Mouse (Mus musculus) cerebellum, postnatal 36 days (tissue): ENCODE data around the gene Rgn.

Experiments
- DNase-seq, 2 experiments: peaks; one replicate each; pipeline ENCODE4 v3.0.0; 2021 to 2022; ENCODE audit warnings: mixed read lengths in 2 of 2

The Rgn gene

DNA sequence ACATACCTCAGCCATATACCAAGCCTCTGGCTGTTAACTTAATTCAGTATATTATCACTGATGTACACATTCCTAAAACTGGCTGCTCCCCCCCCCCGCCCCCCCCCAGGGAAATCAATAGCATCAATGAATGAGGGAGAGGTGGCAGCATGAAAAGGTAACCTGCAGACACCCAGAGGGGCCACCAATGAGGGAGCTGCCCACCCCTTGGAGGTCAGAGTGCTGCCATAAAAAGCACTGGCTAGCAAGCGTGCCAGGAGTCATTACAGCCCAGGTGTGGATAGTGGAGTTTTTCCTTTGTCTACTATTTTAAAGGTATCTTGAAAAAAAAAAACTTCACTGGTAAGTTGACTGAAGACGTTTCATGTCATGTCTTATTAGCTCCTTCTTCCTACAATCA lies at the start of gene Rgn:
Gene Rgn, plus strand, starts transcription at position 256 of the 400 bp plus-strand sequence.
- no peak for DNase-seq

DNA sequence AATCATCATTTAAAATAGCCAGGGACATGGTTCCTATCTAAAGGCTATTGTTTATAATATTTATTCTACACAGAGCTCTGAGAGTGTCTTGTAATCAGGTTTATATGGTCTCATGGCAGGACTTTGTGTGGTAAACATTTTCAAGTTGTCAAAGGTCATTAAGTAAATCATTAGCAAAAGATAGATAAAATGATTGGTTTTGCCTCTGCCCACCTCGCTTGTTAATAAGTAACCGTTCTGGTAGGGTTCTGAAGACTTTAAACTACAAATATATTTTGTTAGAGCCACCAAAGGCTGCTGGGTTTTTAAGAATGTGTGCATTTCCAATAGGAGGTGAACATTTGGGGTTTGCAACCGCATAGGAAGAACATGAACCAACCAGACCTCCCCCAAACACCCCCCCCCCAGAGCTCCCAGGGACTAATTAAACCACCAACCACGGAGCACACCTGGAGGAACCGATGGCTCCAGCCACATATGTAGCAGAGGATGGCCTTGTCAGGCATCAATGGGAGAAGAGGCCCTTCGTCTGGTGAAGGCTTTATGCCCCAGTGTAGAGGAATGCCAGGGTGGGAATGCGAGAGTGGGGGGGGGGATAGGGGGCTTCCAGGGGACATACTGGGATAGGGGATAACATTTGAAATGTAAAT lies 29.2 kb upstream of the Rgn start:
- DNase-seq, result no peak

DNA sequence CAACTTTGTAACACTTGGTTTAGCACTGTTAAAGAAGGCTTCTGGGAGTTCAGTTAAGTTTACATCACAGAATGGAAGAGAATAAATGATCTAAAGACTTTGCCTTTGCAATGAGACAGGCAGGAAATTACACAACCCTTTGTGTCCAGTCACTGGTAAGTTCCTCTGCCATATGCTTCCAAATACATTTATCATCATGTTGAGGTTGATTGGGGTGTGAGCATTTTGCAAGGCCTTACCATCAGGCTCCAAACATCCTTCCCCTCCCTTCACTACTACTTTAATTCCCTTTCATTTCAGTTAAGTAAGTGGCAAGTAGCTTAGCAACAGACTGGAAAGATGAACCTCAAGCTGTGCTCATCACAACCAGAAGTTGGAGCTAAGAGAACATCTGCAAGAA lies 28.0 kb upstream of the Rgn start:
- DNase-seq, result no peak

DNA sequence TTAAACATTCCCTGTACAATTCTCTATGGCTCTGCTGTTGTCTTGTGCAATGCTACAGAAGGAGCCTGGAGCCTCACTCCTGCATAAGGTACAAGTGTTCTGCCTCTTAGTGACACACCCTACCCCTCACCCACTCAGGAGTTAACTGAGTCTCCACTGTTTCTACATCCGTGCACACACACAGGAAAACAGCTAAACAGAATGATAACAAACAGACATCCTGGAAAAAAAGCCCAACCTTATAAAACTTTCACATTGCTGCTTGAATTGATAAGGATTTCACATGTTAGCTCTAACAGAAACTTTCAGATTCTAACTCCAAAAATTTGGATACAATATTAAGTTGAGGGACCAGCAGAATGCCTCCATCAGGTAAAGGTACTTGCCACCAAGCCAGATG lies 17.0 kb upstream of the Rgn start:
- DNase-seq, result no peak

DNA sequence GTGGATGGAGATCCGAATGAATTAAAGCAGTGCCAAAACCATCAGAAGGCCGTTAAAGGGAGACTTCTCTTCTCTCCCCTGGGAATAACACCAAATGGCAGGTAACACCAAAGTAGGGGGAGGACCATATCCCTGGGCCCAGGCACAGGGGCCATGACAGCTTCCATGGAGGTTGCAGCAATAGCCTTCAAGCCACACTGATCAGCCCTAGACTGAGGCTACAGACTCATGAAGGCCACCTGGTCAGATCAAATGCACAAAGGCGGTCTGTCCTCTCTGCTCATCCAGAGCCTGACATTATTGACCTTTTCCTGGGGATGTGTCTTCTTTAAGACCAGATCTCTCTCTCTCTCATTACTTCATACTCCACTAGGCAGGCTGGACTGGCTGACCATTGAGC lies 5.7 kb upstream of the Rgn start:
- no peak for DNase-seq

DNA sequence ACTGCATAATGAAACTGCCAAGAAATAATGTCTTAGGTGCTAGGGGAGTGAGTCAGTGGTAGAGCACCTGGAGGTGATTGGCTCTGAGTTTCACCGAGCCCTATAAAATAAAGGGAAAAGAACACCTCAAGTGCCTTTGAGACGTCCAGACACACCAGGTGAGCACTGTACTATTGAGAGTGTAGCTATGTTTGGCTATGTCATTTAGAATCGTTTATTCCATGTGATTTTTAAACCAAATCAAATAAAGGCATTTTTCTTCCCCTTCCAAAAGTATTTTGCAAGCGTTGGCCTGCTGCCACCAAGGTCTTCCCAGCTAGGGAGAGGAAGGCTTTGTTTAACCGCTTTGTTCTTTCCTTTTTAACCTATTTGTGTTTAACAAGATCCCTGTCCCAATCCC lies 2.0 kb upstream of the Rgn start:
- DNase-seq, result peak in 1 of 2 experiments; percentile 2

DNA sequence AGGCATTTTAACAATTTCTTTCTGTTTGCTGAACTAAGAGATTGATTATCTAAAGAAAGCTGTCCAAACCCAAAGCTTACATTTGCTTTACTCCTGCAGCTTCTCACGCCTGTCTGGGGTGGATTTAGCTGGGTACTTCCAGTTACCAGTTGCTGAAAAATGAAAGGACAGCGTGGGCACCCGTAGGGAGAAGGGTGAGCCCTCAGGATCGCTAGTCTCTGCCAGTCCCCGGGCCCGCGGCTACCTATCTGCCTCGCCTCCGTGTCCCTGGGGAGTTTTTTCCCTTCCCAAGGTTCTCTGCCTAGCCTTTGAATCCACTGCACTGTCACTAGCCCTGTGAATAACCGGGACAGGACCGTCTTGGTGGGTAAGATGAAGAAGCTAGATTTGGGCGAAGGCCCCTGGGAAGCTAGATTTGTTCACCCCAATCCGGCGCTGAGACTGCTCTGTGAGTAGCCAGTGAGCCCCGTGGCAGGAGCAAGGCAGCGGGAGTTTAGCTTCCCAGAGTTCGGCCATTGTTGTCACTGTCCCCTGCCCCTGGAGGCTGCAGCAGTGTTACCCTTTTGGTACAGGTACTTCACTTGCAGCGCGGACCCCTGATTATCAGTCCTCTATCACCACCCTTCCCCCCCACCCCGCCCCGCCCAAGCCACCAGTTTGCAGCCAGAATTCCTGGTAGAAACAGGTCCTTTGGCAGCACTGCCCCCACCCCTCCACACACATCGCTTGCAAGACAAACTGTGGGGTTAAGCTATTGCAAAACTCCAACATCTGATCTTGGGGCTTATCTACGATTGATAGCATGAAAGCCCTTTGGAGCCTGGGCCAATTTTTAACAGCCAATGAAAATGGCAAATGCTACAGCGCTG lies 1.3 kb upstream of the Rgn start:
- peak; percentile 16 to 19 for DNase-seq

- DNase-seq, result no peak
Measured at GRCm38 (mm10) chrX:20548880-20549440, 627 bp upstream of the Rgn start.

- DNase-seq, result no peak
Measured at GRCm38 (mm10) chrX:20552199-20552598, 2.6 kb downstream of the Rgn start.

DNA sequence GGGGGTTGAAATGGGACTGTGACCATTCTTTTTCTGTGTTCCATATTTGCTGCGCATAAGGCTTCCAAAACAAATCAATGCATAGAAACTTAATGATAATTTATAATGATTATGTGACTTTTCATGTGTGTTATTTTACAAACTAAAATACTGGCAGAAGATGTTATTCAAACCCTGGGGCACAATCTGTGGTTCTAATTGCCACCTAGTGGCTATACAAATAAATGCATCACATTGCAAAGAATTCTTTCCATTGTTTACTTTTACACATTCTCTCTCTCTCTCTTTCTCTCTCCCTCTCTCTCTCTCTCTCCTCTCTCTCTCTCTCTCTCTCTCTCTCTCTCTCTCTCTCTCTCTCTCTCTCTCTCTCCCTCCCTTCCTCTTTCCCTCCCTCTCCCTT lies 12.3 kb downstream of the Rgn start:
- no peak for DNase-seq

- DNase-seq, result no peak
Measured at GRCm38 (mm10) chrX:20563941-20564340, 14.4 kb downstream of the Rgn start.

DNA sequence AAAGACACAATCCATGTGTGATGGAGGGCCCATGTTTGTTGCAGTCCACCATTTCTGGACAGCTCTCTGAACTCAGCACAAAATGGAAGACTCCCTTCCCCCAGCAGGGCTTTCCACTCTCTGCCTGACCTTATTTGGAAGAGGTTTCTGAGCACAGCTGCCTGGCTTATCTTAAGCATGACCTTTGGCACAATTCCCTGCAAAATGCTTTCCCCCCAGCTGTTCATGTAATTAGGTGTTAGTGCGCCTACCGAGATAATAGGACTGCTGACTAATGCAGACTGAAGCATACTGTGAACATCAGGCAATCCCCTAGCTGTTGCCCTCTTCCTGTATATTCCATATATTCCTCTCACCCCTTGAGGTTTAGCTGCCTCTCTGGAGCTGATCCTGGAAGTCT lies 21.4 kb downstream of the Rgn start:
- DNase-seq, result no peak

DNA sequence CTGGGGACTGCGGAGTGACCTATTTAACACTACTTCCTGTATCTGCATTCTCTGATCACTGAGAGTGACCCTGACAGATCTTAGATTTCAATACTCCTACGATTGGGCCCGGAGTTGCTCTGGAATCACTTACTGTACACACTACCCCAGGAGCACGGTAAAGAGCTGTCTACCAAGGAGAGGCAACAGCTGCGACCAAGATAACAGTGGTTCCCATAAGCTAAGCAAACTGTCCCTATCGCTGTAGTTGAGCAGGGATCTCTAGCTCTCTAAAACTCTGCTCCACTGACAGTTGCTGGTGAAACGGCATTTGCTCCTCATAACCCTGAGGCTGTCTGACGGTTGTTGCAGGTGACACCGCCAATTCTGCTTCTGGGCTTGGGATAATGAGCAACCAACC lies 23.1 kb downstream of the Rgn start:
- no peak for DNase-seq

GRCm38 (mm10) chrX:20573927-20574326 lies 24.3 kb downstream of the Rgn start:
- DNase-seq, result no peak

DNA sequence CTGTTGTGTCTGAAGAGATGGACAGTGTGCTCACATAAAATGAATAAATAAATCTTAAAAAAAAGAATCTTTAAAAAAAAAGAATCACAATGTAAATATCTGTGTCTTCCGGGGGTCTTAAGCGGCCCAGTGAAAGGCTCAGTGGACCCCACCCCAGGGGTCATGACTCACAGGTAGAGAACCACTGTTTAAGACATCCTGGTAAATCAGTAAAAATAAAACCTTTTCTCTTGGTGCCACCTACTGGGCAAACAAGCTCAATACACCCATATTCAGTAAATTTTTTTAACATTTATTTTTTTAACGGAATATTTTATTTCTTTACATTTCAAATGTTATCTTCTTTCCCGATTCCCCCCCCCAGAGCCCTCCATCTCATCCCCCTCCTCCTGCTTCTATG lies 38.4 kb downstream of the Rgn start:
- peak in 1 of 2 experiments; percentile 2 for DNase-seq

GRCm38 (mm10) chrX:20608500-20608899 lies 58.9 kb downstream of the Rgn start:
- DNase-seq, result no peak
